In genomic region chr17:47611661-47611982, GRCm38 (mm10) we compare ENCODE assay signal across 8 mouse cellular contexts. TPM values are rescaled to one million over a fixed set of nuclear protein-coding genes. Genes with fewer than 3 reads are reported as not detected.
A peak's percentile ranks its signal among the peaks of the same experiment; 100 is the strongest.
DNase-seq lines count a peak whose midpoint lies in the region; ATAC-seq lines count a peak whose summit lies in the region.

No protein-coding gene starts in this region.

- intact Hi-C loops in left cerebral cortex, postnatal 36 days (cut with DNase I), result loop anchor here (1.0 to 5.0 kb wide), 4 partner anchors 18 to 244 kb away; partner anchors contain the start of genes Frs3, Mrps10 and Tomm6

- peak overlapping the region; percentile 84 for H3K4me2 ChIP-seq in kidney, embryonic 14.5 days (replicated peaks; ENCODE audit: low read depth, low read length)
- H3K4me2 ChIP-seq in hindbrain, embryonic 16.5 days (ENCODE audit: low read length), result peak overlapping the region; percentile 83
- H3K4me2 ChIP-seq in midbrain, embryonic 13.5 days (replicated peaks), result peak overlapping the region; percentile 68

- H3K27me3 ChIP-seq in kidney, embryonic 14.5 days (ENCODE audit: control insufficient read depth, insufficient read depth, low read length), result no peaks in the 10 kb centered on the region
- H3K27me3 ChIP-seq in hindbrain, embryonic 16.5 days (replicated peaks; ENCODE audit: control insufficient read depth, insufficient read depth, low read length), result no peaks in the 10 kb centered on the region
- H3K27me3 ChIP-seq in midbrain, embryonic 13.5 days, result no peaks in the 10 kb centered on the region

- ATAC-seq in kidney, embryonic 14.5 days (ENCODE audit: low FRiP score, low TSS enrichment), result no peak
- ATAC-seq in hindbrain, embryonic 16.5 days, result no peak
- ATAC-seq in midbrain, embryonic 13.5 days, result no peak

- peaks cover 18% of the 10 kb centered on the region; the same call in 1 of the 2 replicates for H3K4me1 ChIP-seq in kidney, embryonic 14.5 days (ENCODE audit: control insufficient read depth, insufficient read depth, low read length)
- H3K4me1 ChIP-seq in brown adipose tissue, adult 24 weeks (ENCODE audit: control insufficient read depth, insufficient read depth, insufficient read length, low read length), result peaks cover 11% of the 10 kb centered on the region
- peaks cover 22% of the 10 kb centered on the region for H3K4me1 ChIP-seq in hindbrain, embryonic 16.5 days (ENCODE audit: control insufficient read depth, insufficient read depth, low read depth, low read length)
- H3K4me1 ChIP-seq in midbrain, embryonic 13.5 days (replicated peaks), result peaks cover 26% of the 10 kb centered on the region

- no peaks in the 10 kb centered on the region for H3K9me3 ChIP-seq in kidney, embryonic 14.5 days (ENCODE audit: control insufficient read depth, low read length)
- H3K9me3 ChIP-seq in hindbrain, embryonic 16.5 days (ENCODE audit: control insufficient read depth, low read length), result no peaks in the 10 kb centered on the region
- H3K9me3 ChIP-seq in midbrain, embryonic 13.5 days, result no peaks in the 10 kb centered on the region

- peak overlapping the region; percentile 65; the same call in 1 of the 2 replicates for H3K27ac ChIP-seq in kidney, embryonic 14.5 days (ENCODE audit: low read depth, low read length)
- peak overlapping the region; percentile 87 for H3K27ac ChIP-seq in brown adipose tissue, adult 24 weeks (replicated peaks; ENCODE audit: low read depth, low read length)
- H3K27ac ChIP-seq in hindbrain, embryonic 16.5 days (ENCODE audit: low read depth, low read length), result peak overlapping the region; percentile 51
- H3K27ac ChIP-seq in midbrain, embryonic 13.5 days, result no peak overlapping the region; the same call in 1 of the 2 replicates

- peak overlapping the region; percentile 88 for H3K4me3 ChIP-seq in kidney, embryonic 14.5 days (ENCODE audit: low read length)
- peak overlapping the region; percentile 88 for H3K4me3 ChIP-seq in brown adipose tissue, adult 24 weeks (ENCODE audit: insufficient read depth, low read depth, low read length)
- H3K4me3 ChIP-seq in hindbrain, embryonic 16.5 days (ENCODE audit: low read length), result peak overlapping the region; percentile 71
- peak overlapping the region; percentile 54 for H3K4me3 ChIP-seq in midbrain, embryonic 13.5 days (replicated peaks)

- no peak for DNase-seq in kidney, adult 18-20 months
- DNase-seq in frontal cortex, postnatal 36 days (ENCODE audit: low spot score in 2 of 2), result no peak
- no peak for DNase-seq in left cerebral cortex, postnatal 36 days (ENCODE audit: low spot score in 2 of 2)
- DNase-seq in right cerebral cortex, postnatal 4 days, result no peak

- peak overlapping the region; percentile 84 for H3K9ac ChIP-seq in kidney, embryonic 14.5 days (ENCODE audit: low read depth, low read length)
- peak overlapping the region; percentile 72 for H3K9ac ChIP-seq in hindbrain, embryonic 16.5 days (ENCODE audit: low read depth, low read length)
- peak overlapping the region; percentile 71 for H3K9ac ChIP-seq in midbrain, embryonic 13.5 days (replicated peaks)

- WGBS in kidney, embryonic 14.5 days, result 0% methylated on average over 13 of the region's 13 CpGs
- WGBS in hindbrain, embryonic 16.5 days, result 0% methylated on average over 13 of the region's 13 CpGs
- WGBS in midbrain, embryonic 13.5 days, result under 1% methylated on average over 13 of the region's 13 CpGs

- peaks cover 25% of the 10 kb centered on the region for H3K36me3 ChIP-seq in kidney, embryonic 14.5 days (ENCODE audit: control insufficient read depth, insufficient read depth, low read length)
- H3K36me3 ChIP-seq in hindbrain, embryonic 16.5 days (ENCODE audit: control insufficient read depth, insufficient read depth, low read length), result peaks cover 13% of the 10 kb centered on the region
- peaks cover 46% of the 10 kb centered on the region for H3K36me3 ChIP-seq in midbrain, embryonic 13.5 days

RNA-seq across cellular contexts. Expression of gene Gm20517, which starts 0.2 kb away (rescaled TPM):
- polyA plus RNA-seq in kidney, embryonic 14.5 days (2014; fragmentation: Nextera tagmentation; extraction: Ambion mirVana), result 1.6 and 4.2 TPM in 2 replicates
- 1.2 and 5.0 TPM in 2 replicates for polyA plus RNA-seq in brown adipose tissue, adult 24 weeks (2012; ENCODE audit: insufficient read depth, insufficient read length, missing spikeins)
- polyA plus RNA-seq in hindbrain, embryonic 16.5 days (2015; fragmentation: Nextera tagmentation; extraction: Ambion mirVana), result 1.7 and 1.9 TPM in 2 replicates
- 2.4 and 3.7 TPM in 2 replicates for polyA plus RNA-seq in midbrain, embryonic 13.5 days (2015; fragmentation: Nextera tagmentation; extraction: Ambion mirVana)
- total RNA-seq in left cerebral cortex, postnatal 36 days (2021), result 1 to 10 TPM; 4.5 to 7.8 TPM

RNA-seq across cellular contexts. Expression of gene Med20, which starts 0.2 kb away (rescaled TPM):
- polyA plus RNA-seq in kidney, embryonic 14.5 days (2014; fragmentation: Nextera tagmentation; extraction: Ambion mirVana), result 39.1 and 48.0 TPM in 2 replicates
- polyA plus RNA-seq in brown adipose tissue, adult 24 weeks (2012; ENCODE audit: insufficient read depth, insufficient read length, missing spikeins), result 10.7 and 18.0 TPM in 2 replicates
- 43.7 and 45.3 TPM in 2 replicates for polyA plus RNA-seq in hindbrain, embryonic 16.5 days (2015; fragmentation: Nextera tagmentation; extraction: Ambion mirVana)
- polyA plus RNA-seq in midbrain, embryonic 13.5 days (2015; fragmentation: Nextera tagmentation; extraction: Ambion mirVana), result 43.8 and 44.3 TPM in 2 replicates
- total RNA-seq in left cerebral cortex, postnatal 36 days (2021), result 10 to 100 TPM; 24.7 to 30.7 TPM

RNA-seq across cellular contexts. Expression of gene Bysl, which starts 0.3 kb away (rescaled TPM):
- polyA plus RNA-seq in kidney, embryonic 14.5 days (2014; fragmentation: Nextera tagmentation; extraction: Ambion mirVana), result 19.5 and 24.4 TPM in 2 replicates
- polyA plus RNA-seq in brown adipose tissue, adult 24 weeks (2012; ENCODE audit: insufficient read depth, insufficient read length, missing spikeins), result 8.6 and 11.0 TPM in 2 replicates
- polyA plus RNA-seq in hindbrain, embryonic 16.5 days (2015; fragmentation: Nextera tagmentation; extraction: Ambion mirVana), result 35.5 and 37.8 TPM in 2 replicates
- polyA plus RNA-seq in midbrain, embryonic 13.5 days (2015; fragmentation: Nextera tagmentation; extraction: Ambion mirVana), result 31.9 and 32.4 TPM in 2 replicates
- 10 to 100 TPM; 17.5 to 18.1 TPM for total RNA-seq in left cerebral cortex, postnatal 36 days (2021)

RNA-seq across cellular contexts. Expression of gene Usp49, which starts 18.9 kb away (rescaled TPM):
- polyA plus RNA-seq in kidney, embryonic 14.5 days (2014; fragmentation: Nextera tagmentation; extraction: Ambion mirVana), result 6.6 and 8.1 TPM in 2 replicates
- 2.1 and 3.3 TPM in 2 replicates for polyA plus RNA-seq in brown adipose tissue, adult 24 weeks (2012; ENCODE audit: insufficient read depth, insufficient read length, missing spikeins)
- polyA plus RNA-seq in hindbrain, embryonic 16.5 days (2015; fragmentation: Nextera tagmentation; extraction: Ambion mirVana), result 5.2 TPM in 2 replicates
- polyA plus RNA-seq in midbrain, embryonic 13.5 days (2015; fragmentation: Nextera tagmentation; extraction: Ambion mirVana), result 10.0 and 10.8 TPM in 2 replicates
- 10 to 100 TPM; 10.6 to 13.5 TPM for total RNA-seq in left cerebral cortex, postnatal 36 days (2021)
